In genomic region chr1:56750693-56751092, GRCm38 (mm10) we compare ENCODE assay signal across 26 mouse cellular contexts.
"Had no signal": no experiment of that assay in that cellular context is flagged by ENCODE, and none has a peak within 500 bp of the region (broad histone marks: within the 10 kb centered on the region; RNA-seq: fewer than 3 reads in every experiment).

No protein-coding gene starts in this region.

- H3K9me3 ChIP-seq: heart, embryonic 10.5 days; heart, embryonic 12.5 days; hindbrain, embryonic 10.5 days; hindbrain, embryonic 12.5 days; intestine, embryonic 15.5 days; limb, embryonic 10.5 days; limb, embryonic 12.5 days; liver, embryonic 13.5 days had no signal

- H3K4me3 ChIP-seq: gastrocnemius, adult 2 months; heart, embryonic 10.5 days; heart, embryonic 12.5 days; hindbrain, embryonic 10.5 days; hindbrain, embryonic 12.5 days; intestine, embryonic 15.5 days; layer of hippocampus, adult 2 months; left cerebral cortex, adult 2 months; limb, embryonic 10.5 days; limb, embryonic 12.5 days; liver, embryonic 13.5 days had no signal

- H3K27ac ChIP-seq: gastrocnemius, adult 2 months; heart, embryonic 10.5 days; hindbrain, embryonic 10.5 days; hindbrain, embryonic 12.5 days; hindbrain, embryonic 14.5 days; intestine, embryonic 15.5 days; layer of hippocampus, adult 2 months; limb, embryonic 10.5 days; limb, embryonic 12.5 days; liver, embryonic 13.5 days had no signal

- H3K4me1 ChIP-seq: heart, embryonic 10.5 days; heart, embryonic 12.5 days; hindbrain, embryonic 10.5 days; hindbrain, embryonic 12.5 days; intestine, embryonic 15.5 days; limb, embryonic 12.5 days; liver, embryonic 13.5 days had no signal

- H3K9ac ChIP-seq: heart, embryonic 12.5 days; hindbrain, embryonic 12.5 days; hindbrain, embryonic 14.5 days; intestine, embryonic 15.5 days; limb, embryonic 12.5 days; liver, embryonic 13.5 days had no signal

- ATAC-seq: inflammation-experienced regulatory T-cells, adult 6 months; intestine, embryonic 15.5 days; intestine, postnatal 0 days had no signal

- H3K27me3 ChIP-seq: heart, embryonic 12.5 days; hindbrain, embryonic 12.5 days; intestine, embryonic 15.5 days; limb, embryonic 12.5 days; liver, embryonic 13.5 days had no signal

- H3K4me2 ChIP-seq: heart, embryonic 12.5 days; hindbrain, embryonic 12.5 days; hindbrain, embryonic 14.5 days; intestine, embryonic 15.5 days; limb, embryonic 12.5 days; liver, embryonic 11.5 days; liver, embryonic 13.5 days had no signal

- DNase-seq: gastrocnemius, adult 2 months; gastrocnemius, postnatal 10 days; gastrocnemius, postnatal 25 days; heart, adult 18-20 months; heart, postnatal 10 days; heart, postnatal 4 days; kidney, adult 18-20 months; kidney, adult 8-10 months; kidney, postnatal 10 days; kidney, postnatal 25 days; kidney, postnatal 4 days; liver; liver, embryonic 13.5 days had no signal

- H3K36me3 ChIP-seq: heart, embryonic 10.5 days; heart, embryonic 12.5 days; hindbrain, embryonic 10.5 days; hindbrain, embryonic 12.5 days; intestine, embryonic 15.5 days; limb, embryonic 10.5 days; limb, embryonic 12.5 days; liver, embryonic 13.5 days had no signal
